ENCODE assay signal across 8 mouse cellular contexts in the genomic region with DNA sequence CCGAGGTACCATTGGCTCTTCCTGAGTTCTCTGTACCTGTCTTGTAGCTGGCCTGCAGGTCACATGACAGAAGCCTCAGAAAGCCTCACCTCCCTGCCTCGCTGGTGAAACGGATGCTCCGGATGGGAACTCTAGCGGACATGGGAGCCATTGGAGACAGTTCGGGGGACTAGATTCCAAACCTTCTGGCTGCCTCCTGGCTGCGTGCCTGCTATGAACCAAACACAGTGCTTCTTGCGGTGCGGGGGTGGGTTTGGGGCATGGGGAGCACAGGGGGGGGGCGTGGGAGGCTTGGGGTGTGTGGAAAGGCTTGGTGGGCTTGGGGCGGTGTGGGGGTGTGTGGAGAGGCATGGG.
DNase-seq lines count a peak whose midpoint lies in the region; ATAC-seq and TF ChIP-seq lines count a peak whose summit lies in the region.

No protein-coding gene starts in this region.

- no peak for TF ChIP-seq CTCF in heart, adult 2 months (IDR thresholded peaks at IDR 0.05)

- 38% methylated on average over 11 of the region's 11 CpGs for WGBS in heart, adult 2 months
- 46% methylated on average over 11 of the region's 11 CpGs for WGBS in heart, embryonic 15.5 days
- WGBS in limb, embryonic 14.5 days = 50% methylated on average over 10 of the region's 11 CpGs

- no peak for ATAC-seq in heart, embryonic 15.5 days (replicated peaks; ENCODE audit: insufficient number of reproducible peaks, insufficient read depth, low FRiP score, low read depth)
- peak; percentile 3; the same call in 1 of the 2 replicates for ATAC-seq in limb, embryonic 14.5 days (ENCODE audit: low FRiP score, low read depth)

- no peak for TF ChIP-seq POLR2A in heart, adult 2 months (IDR thresholded peaks at IDR 0.05; ENCODE audit: insufficient read depth, low read depth, low read length)
- TF ChIP-seq POLR2A in limb, embryonic 14.5 days (IDR thresholded peaks at IDR 0.05; ENCODE audit: borderline replicate concordance, extremely low read depth, insufficient read depth, insufficient read length) = no peak

- no peak overlapping the region for H3K4me3 ChIP-seq in heart, adult 2 months
- H3K4me3 ChIP-seq in brown adipose tissue, adult 24 weeks (ENCODE audit: insufficient read depth, low read depth, low read length) = no peak overlapping the region
- H3K4me3 ChIP-seq in heart, embryonic 15.5 days = no peak overlapping the region
- H3K4me3 ChIP-seq in limb, embryonic 14.5 days (replicated peaks; ENCODE audit: low read length) = no peak overlapping the region

- H3K27ac ChIP-seq in heart, adult 2 months = peak overlapping the region; percentile 70
- H3K27ac ChIP-seq in brown adipose tissue, adult 24 weeks (replicated peaks; ENCODE audit: low read depth, low read length) = peak overlapping the region; percentile 58
- H3K27ac ChIP-seq in heart, embryonic 15.5 days = peak overlapping the region; percentile 68
- peak overlapping the region; percentile 28; the same call in 1 of the 2 replicates for H3K27ac ChIP-seq in limb, embryonic 14.5 days (replicated peaks; ENCODE audit: low read depth, low read length)

- H3K4me2 ChIP-seq in heart, embryonic 15.5 days = no peak overlapping the region
- peak overlapping the region; percentile 2; the same call in 1 of the 2 replicates for H3K4me2 ChIP-seq in limb, embryonic 14.5 days (replicated peaks; ENCODE audit: low read depth, low read length, severe bottlenecking)

- no peaks in the 10 kb centered on the region for H3K27me3 ChIP-seq in heart, adult 2 months (ENCODE audit: control insufficient read depth, insufficient read depth, low read length)
- H3K27me3 ChIP-seq in heart, embryonic 15.5 days = no peaks in the 10 kb centered on the region
- no peaks in the 10 kb centered on the region for H3K27me3 ChIP-seq in limb, embryonic 14.5 days (ENCODE audit: control insufficient read depth, insufficient read depth, low read length)

- H3K36me3 ChIP-seq in heart, adult 2 months (ENCODE audit: control insufficient read depth, insufficient read depth, low read length) = no peaks in the 10 kb centered on the region; the same call in 1 of the 2 replicates
- no peaks in the 10 kb centered on the region for H3K36me3 ChIP-seq in heart, embryonic 15.5 days
- H3K36me3 ChIP-seq in limb, embryonic 14.5 days (ENCODE audit: control insufficient read depth, insufficient read depth, low read length) = no peaks in the 10 kb centered on the region

- peaks cover 26% of the 10 kb centered on the region for H3K4me1 ChIP-seq in heart, adult 2 months (ENCODE audit: control insufficient read depth, insufficient read depth, low read length)
- peaks cover 45% of the 10 kb centered on the region for H3K4me1 ChIP-seq in brown adipose tissue, adult 24 weeks (ENCODE audit: control insufficient read depth, insufficient read depth, insufficient read length, low read length)
- H3K4me1 ChIP-seq in heart, embryonic 15.5 days (replicated peaks) = peaks cover 40% of the 10 kb centered on the region
- H3K4me1 ChIP-seq in limb, embryonic 14.5 days (ENCODE audit: control insufficient read depth, insufficient read depth, low read length) = peaks cover 23% of the 10 kb centered on the region

- intact Hi-C loops in heart, adult 2 months (cut with DNase I) = no loop called here
- intact Hi-C loops in gastrocnemius, postnatal 14 days (cut with DNase I; ENCODE audit: low total_unique reads) = no loop called here

- H3K9me3 ChIP-seq in heart, embryonic 15.5 days (replicated peaks) = no peaks in the 10 kb centered on the region
- H3K9me3 ChIP-seq in limb, embryonic 14.5 days (ENCODE audit: control insufficient read depth, low read length) = no peaks in the 10 kb centered on the region

- H3K79me2 ChIP-seq in heart, adult 2 months (replicated peaks; ENCODE audit: control insufficient read depth, insufficient read depth, low read length) = no peaks in the 10 kb centered on the region

- no peak for TF ChIP-seq EP300 in heart, adult 2 months (IDR thresholded peaks at IDR 0.05; ENCODE audit: insufficient read depth, low read depth, low read length)

- no peak overlapping the region for H3K9ac ChIP-seq in heart, adult 2 months (ENCODE audit: low read depth, low read length)
- no peak overlapping the region for H3K9ac ChIP-seq in heart, embryonic 15.5 days
- no peak overlapping the region for H3K9ac ChIP-seq in limb, embryonic 14.5 days (ENCODE audit: low read depth, low read length, severe bottlenecking)

- peak in 1 of 2 experiments; percentile 31 for DNase-seq in heart, adult 2 months
- DNase-seq in heart, postnatal 4 days = no peak
- DNase-seq in limb, embryonic 14.5 days (ENCODE audit: low spot score) = no peak
- no peak for DNase-seq in urinary bladder, postnatal 14 days (ENCODE audit: low spot score)
- DNase-seq in T-cell, adult 2 months (ENCODE audit: low spot score) = no peak
- DNase-seq in gastrocnemius, postnatal 14 days = no peak
